ENCODE assay signal across 16 mouse cellular contexts in genomic region chr11:44475467-44475866, GRCm38 (mm10).
"Had no signal": no experiment of that assay in that cellular context is flagged by ENCODE, and none has a peak within 500 bp of the region (broad histone marks: within the 10 kb centered on the region; RNA-seq: fewer than 3 reads in every experiment).

No protein-coding gene starts in this region.

- H3K9ac ChIP-seq: kidney, embryonic 15.5 days; lung, embryonic 15.5 days; midbrain, embryonic 15.5 days; neural tube, embryonic 13.5 days had no signal

- H3K9me3 ChIP-seq: kidney, embryonic 15.5 days; limb, embryonic 10.5 days; lung, embryonic 15.5 days; midbrain, embryonic 15.5 days; neural tube, embryonic 13.5 days had no signal

- H3K4me2 ChIP-seq: kidney, embryonic 15.5 days; liver, embryonic 11.5 days; lung, embryonic 15.5 days; midbrain, embryonic 11.5 days; midbrain, embryonic 15.5 days; neural tube, embryonic 13.5 days had no signal

- H3K4me3 ChIP-seq: kidney, embryonic 15.5 days; limb, embryonic 10.5 days; lung, embryonic 15.5 days; megakaryocyte, embryonic 14.5 days; midbrain, embryonic 15.5 days; neural tube, embryonic 13.5 days had no signal

- DNase-seq: kidney, adult 2 months; kidney, postnatal 14 days; lung, postnatal 14 days; right cerebral cortex, postnatal 25 days; thymus, postnatal 4 days had no signal

- H3K27me3 ChIP-seq: kidney, embryonic 15.5 days; lung, embryonic 15.5 days; megakaryocyte, embryonic 14.5 days; midbrain, embryonic 15.5 days; neural tube, embryonic 13.5 days had no signal

- H3K27ac ChIP-seq: kidney, embryonic 15.5 days; limb, embryonic 10.5 days; lung, embryonic 15.5 days; macrophage; midbrain, embryonic 15.5 days; neural tube, embryonic 13.5 days; stomach, postnatal 0 days had no signal

- ATAC-seq: intestine, embryonic 16.5 days; midbrain, embryonic 15.5 days had no signal

- H3K36me3 ChIP-seq: kidney, embryonic 15.5 days; limb, embryonic 10.5 days; lung, embryonic 15.5 days; midbrain, embryonic 15.5 days; neural tube, embryonic 13.5 days had no signal
